9 mouse cellular contexts compared by ENCODE assay signal in the genomic region with DNA sequence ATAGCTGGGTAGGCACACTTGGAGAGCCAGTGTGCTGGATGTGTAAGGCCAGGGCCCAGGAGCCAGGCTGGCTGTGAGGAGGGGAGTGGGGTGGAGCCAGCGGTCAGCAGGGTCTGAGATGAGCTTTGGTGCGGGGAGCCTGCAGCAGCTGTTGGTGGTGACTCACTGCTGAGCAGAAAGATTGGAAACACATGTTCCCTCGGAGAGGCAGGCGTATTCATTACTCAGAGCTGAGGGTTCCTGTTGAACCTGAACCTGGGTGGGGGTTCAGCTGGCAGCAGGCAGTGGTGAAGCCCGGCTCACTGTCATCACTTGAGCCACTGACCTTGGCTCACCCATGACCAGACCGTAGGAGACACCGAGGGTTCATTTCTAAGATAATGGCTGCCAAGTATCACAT. TPM values are rescaled to one million over a fixed set of nuclear protein-coding genes. Genes with fewer than 3 reads are reported as not detected.
A peak's percentile ranks its signal among the peaks of the same experiment; 100 is the strongest.
DNase-seq lines count a peak whose midpoint lies in the region; ATAC-seq and TF ChIP-seq lines count a peak whose summit lies in the region.
"Had no signal": no experiment of that assay in that cellular context is flagged by ENCODE, and none has a peak within 500 bp of the region (broad histone marks: within the 10 kb centered on the region; RNA-seq: fewer than 3 reads in every experiment).

No protein-coding gene starts in this region.

- no peak overlapping the region for H3K9ac ChIP-seq in heart, adult 2 months (ENCODE audit: low read depth, low read length)
- no peak overlapping the region for H3K9ac ChIP-seq in lung, embryonic 16.5 days (ENCODE audit: low read length)

- TF ChIP-seq POLR2A in bone marrow macrophage, adult 2 months (IDR thresholded peaks at IDR 0.05; ENCODE audit: borderline replicate concordance, low read depth, low read length): no peak
- TF ChIP-seq POLR2A in heart, adult 2 months (IDR thresholded peaks at IDR 0.05; ENCODE audit: insufficient read depth, low read depth, low read length): no peak

- TF ChIP-seq CTCF in bone marrow macrophage, adult 2 months (IDR thresholded peaks at IDR 0.05; ENCODE audit: low read depth, low read length): no peak
- no peak for TF ChIP-seq CTCF in heart, adult 2 months (IDR thresholded peaks at IDR 0.05)

- H3K4me3 ChIP-seq in bone marrow macrophage, adult 2 months (ENCODE audit: insufficient read depth, low read length): no peak overlapping the region
- H3K4me3 ChIP-seq in heart, adult 2 months: no peak overlapping the region
- no peak overlapping the region for H3K4me3 ChIP-seq in lung, embryonic 16.5 days (ENCODE audit: low read length)

- intact Hi-C loops in heart, adult 2 months (cut with DNase I): no loop called here

- peak overlapping the region; percentile 98 for H3K27ac ChIP-seq in bone marrow macrophage, adult 2 months (ENCODE audit: insufficient read depth, low read depth, low read length)
- H3K27ac ChIP-seq in heart, adult 2 months: peak overlapping the region; percentile 40
- no peak overlapping the region for H3K27ac ChIP-seq in lung, embryonic 16.5 days (ENCODE audit: low read length)

- ATAC-seq in lung, embryonic 16.5 days (ENCODE audit: low read depth): peak; percentile 42

- peak; percentile 34 for DNase-seq in layer of hippocampus, adult 9-11 months
- no peak for DNase-seq in layer of hippocampus, adult 11-12 months (ENCODE audit: low spot score)
- peak; percentile 64 to 75 for DNase-seq in heart, adult 2 months
- no peak for DNase-seq in cerebellum, adult 11 months
- DNase-seq in spleen, postnatal 10 days (ENCODE audit: low spot score in 2 of 2): no peak
- no peak for DNase-seq in layer of hippocampus, postnatal 36 days

- no peaks in the 10 kb centered on the region for H3K9me3 ChIP-seq in lung, embryonic 16.5 days (ENCODE audit: control insufficient read depth, low read length)

- H3K4me2 ChIP-seq in lung, embryonic 16.5 days (ENCODE audit: low read depth, low read length): no peak overlapping the region

- peaks cover 56% of the 10 kb centered on the region for H3K4me1 ChIP-seq in bone marrow macrophage, adult 2 months (ENCODE audit: control insufficient read depth, insufficient read depth, low read length)
- H3K4me1 ChIP-seq in heart, adult 2 months (ENCODE audit: control insufficient read depth, insufficient read depth, low read length): peaks cover 21% of the 10 kb centered on the region
- H3K4me1 ChIP-seq in lung, embryonic 16.5 days (replicated peaks; ENCODE audit: control insufficient read depth, insufficient read depth, low read length): peaks cover 30% of the 10 kb centered on the region

- TF ChIP-seq EP300 in heart, adult 2 months (IDR thresholded peaks at IDR 0.05; ENCODE audit: insufficient read depth, low read depth, low read length): no peak

- 54% methylated on average over 7 of the region's 7 CpGs for WGBS in heart, adult 2 months
- WGBS in lung, embryonic 16.5 days: 60% methylated on average over 7 of the region's 7 CpGs

- no peaks in the 10 kb centered on the region for H3K27me3 ChIP-seq in heart, adult 2 months (ENCODE audit: control insufficient read depth, insufficient read depth, low read length)
- no peaks in the 10 kb centered on the region for H3K27me3 ChIP-seq in lung, embryonic 16.5 days (ENCODE audit: control insufficient read depth, insufficient read depth, low read depth, low read length)

- no peaks in the 10 kb centered on the region for H3K36me3 ChIP-seq in heart, adult 2 months (ENCODE audit: control insufficient read depth, insufficient read depth, low read length)
- H3K36me3 ChIP-seq in lung, embryonic 16.5 days (ENCODE audit: control insufficient read depth, insufficient read depth, low read length): no peaks in the 10 kb centered on the region

- no peaks in the 10 kb centered on the region for H3K79me2 ChIP-seq in heart, adult 2 months (replicated peaks; ENCODE audit: control insufficient read depth, insufficient read depth, low read length)

RNA-seq across cellular contexts. Expression of a gene that starts 9.6 kb away (rescaled TPM):
- 244 and 247 TPM in 2 replicates for polyA plus RNA-seq in bone marrow macrophage, adult 2 months (2012; ENCODE audit: insufficient read depth, insufficient read length, missing spikeins)
- total RNA-seq in heart, adult 2 months (2021): 100 to 1,000 TPM in 1 of 2 experiments, 10 to 100 TPM in 1; 99.2 to 109 TPM
- 98.9 and 121 TPM in 2 replicates for polyA plus RNA-seq in heart, adult 2 months (2012; rRNA removed)
- polyA plus RNA-seq in lung, embryonic 16.5 days (2015; fragmentation: Nextera tagmentation; extraction: Ambion mirVana): 69.8 and 74.1 TPM in 2 replicates
- 100 to 1,000 TPM; 187 to 191 TPM for total RNA-seq in layer of hippocampus, postnatal 36 days (2021)

RNA-seq across cellular contexts. Expression of a gene that starts 22.9 kb away (rescaled TPM):
- 1.5 and 2.3 TPM in 2 replicates for polyA plus RNA-seq in bone marrow macrophage, adult 2 months (2012; ENCODE audit: insufficient read depth, insufficient read length, missing spikeins)
- under 1 TPM; 0.32 to 0.65 TPM for total RNA-seq in heart, adult 2 months (2021)
- 0.15 and 0.18 TPM in 2 replicates for polyA plus RNA-seq in heart, adult 2 months (2012; rRNA removed)
- 0.39 and 0.59 TPM in 2 replicates for polyA plus RNA-seq in lung, embryonic 16.5 days (2015; fragmentation: Nextera tagmentation; extraction: Ambion mirVana)
- 1 to 10 TPM; 1.2 to 1.4 TPM for total RNA-seq in layer of hippocampus, postnatal 36 days (2021)
- polyA plus RNA-seq: large intestine, adult 2 months had no signal

RNA-seq across cellular contexts. Expression of a gene that starts 36.7 kb away (rescaled TPM):
- 786 and 891 TPM in 2 replicates for polyA plus RNA-seq in bone marrow macrophage, adult 2 months (2012; ENCODE audit: insufficient read depth, insufficient read length, missing spikeins)
- total RNA-seq in heart, adult 2 months (2021): 10 to 100 TPM; 20.2 to 28.6 TPM
- polyA plus RNA-seq in heart, adult 2 months (2012; rRNA removed): 112 and 121 TPM in 2 replicates
- polyA plus RNA-seq in lung, embryonic 16.5 days (2015; fragmentation: Nextera tagmentation; extraction: Ambion mirVana): 7.3 and 10.4 TPM in 2 replicates
- 10 to 100 TPM; 17.1 to 17.3 TPM for total RNA-seq in layer of hippocampus, postnatal 36 days (2021)

RNA-seq across cellular contexts. Expression of a gene that starts 53.7 kb away (rescaled TPM):
- 31.9 and 36.2 TPM in 2 replicates for polyA plus RNA-seq in bone marrow macrophage, adult 2 months (2012; ENCODE audit: insufficient read depth, insufficient read length, missing spikeins)
- total RNA-seq in heart, adult 2 months (2021): 10 to 100 TPM; 17.7 to 18.2 TPM
- polyA plus RNA-seq in heart, adult 2 months (2012; rRNA removed): 21.6 and 23.4 TPM in 2 replicates
- 26.5 and 28.9 TPM in 2 replicates for polyA plus RNA-seq in lung, embryonic 16.5 days (2015; fragmentation: Nextera tagmentation; extraction: Ambion mirVana)
- 10 to 100 TPM; 39.9 TPM for total RNA-seq in layer of hippocampus, postnatal 36 days (2021)

Comparison
In these comparisons a context has a peak if more than half of its experiments do, and no peak if none do; other contexts are left out.
1. DNase-seq: peak in layer of hippocampus, adult 9-11 months (single experiment) and heart, adult 2 months (2 of 2); none in layer of hippocampus, adult 11-12 months (single experiment), cerebellum, adult 11 months (single experiment), spleen, postnatal 10 days (0 of 2) and layer of hippocampus, postnatal 36 days (0 of 2).